Mouse (Mus musculus): Measurements from ENCODE around the gene Gm49630.
"Not testable (repeated sequence)": the region's sequence is repeated elsewhere in the genome, so short reads cannot be mapped to it uniquely, and the experiment has no call there.

Gm49630 gene

GRCm38 (mm10) chr17:7371879-7372278 lies at the start of gene Gm49630:
TSS of gene Gm49630 (minus strand) at chr17:7371979.
- DNase-seq: not testable (repeated sequence)

DNA sequence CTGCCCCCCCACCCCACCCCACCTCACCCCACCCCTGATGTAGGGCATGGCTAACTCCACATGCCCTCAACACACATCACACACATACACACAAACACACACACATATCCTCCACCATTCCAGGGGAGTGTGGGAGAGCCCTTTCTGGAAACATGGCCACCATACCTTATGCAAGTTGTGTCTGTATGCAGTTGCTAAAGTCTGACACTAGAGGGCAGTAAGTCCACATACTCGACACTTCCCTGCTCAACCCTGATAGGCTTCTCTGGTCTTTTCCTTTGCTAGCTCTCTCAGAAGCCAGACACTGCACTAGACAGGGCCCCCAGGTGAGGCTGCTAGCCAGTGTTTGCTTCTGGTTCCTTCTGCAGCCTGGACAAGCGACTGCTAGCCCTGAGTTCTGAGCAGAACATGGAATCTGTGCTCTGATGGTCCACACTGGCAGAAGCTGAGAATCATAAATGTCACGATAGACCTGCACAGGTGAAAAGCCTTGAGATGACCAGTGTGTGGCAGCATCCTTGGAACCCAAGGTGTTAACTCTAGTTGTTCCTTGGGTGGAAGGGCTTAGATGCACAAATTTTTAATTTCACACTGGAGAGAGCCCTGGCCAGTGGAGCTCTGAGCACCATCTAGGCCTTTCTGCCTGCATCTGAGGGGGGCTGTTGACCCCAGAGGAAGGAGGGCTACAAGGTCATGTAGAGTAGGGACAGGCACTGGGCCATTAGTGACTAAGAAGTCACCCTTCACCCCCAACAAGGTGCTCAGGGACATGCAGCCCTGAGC lies 48.6 kb upstream of the Gm49630 start:
- DNase-seq: peak; percentile 43 to 44

- not testable (repeated sequence) for DNase-seq
Measured at GRCm38 (mm10) chr17:7414601-7415310, 43.0 kb upstream of the Gm49630 start.

DNA sequence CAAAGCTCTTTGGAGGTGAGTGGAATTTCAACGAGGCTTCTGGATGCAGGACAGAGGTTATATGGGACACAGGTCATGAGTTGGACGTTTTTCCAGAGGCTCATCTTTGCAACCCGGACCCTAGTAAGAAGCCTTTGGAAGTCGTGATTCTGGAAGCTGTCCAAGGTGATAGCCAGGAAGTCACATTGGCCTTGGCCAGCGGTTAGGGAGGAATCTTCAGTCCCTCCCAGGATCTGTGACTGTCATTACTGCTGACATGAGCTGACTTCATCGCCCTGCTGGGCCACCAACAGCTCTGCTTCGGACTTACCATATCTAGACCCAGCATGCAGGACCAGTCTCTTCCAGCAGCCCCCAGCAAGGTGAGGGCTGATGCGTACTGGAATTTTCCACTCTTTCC lies 41.6 kb upstream of the Gm49630 start:
- not testable (repeated sequence) for DNase-seq

DNA sequence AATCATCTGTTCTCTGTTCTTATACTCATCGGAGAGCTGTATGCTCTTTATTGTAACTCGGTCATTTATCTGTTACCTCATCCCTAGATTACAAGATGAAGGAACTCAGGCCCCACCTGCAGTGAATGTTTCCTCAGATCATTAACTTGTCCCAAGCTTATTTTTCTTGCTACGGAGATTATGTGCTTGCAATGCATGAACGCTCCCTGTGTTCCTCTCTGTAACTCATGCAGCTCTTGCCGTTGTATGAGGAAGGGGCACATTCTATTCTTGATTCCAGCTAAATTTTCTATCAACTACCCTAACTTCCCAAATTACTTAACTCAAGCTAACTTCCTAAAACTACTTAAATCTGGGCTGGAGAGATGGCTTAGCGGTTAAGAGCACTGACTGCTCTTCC lies 28.0 kb upstream of the Gm49630 start:
- DNase-seq: not testable (repeated sequence)

DNA sequence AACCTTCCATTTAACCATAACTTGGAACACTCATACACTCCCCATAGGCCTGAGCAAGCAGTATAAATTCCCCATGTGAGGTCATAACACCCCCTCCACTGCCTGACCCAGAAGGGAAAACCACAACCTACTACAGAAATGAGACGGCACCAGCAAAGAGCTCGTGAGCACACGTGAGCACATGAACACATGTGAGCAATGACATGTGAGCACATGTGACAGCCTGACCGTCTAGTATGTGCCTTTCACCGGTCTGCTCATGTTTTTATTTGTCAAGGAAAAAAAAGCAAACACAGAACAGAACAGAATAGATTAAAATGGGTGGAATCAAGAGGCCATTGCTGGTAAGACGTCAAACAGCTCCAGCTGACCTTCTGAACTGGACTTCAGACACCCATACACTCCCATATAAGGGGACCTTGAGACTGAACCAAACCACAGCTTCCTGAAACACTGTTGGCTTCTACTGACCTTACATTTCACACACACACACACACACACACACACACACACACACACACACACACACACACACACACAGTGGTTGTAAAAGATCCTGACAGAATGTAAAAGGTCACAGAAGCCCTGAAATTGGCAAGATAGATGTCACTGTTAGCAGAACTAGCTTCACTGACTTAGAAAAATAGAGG lies 26.5 kb upstream of the Gm49630 start:
- not testable (repeated sequence) for DNase-seq

- DNase-seq: not testable (repeated sequence)
Measured at GRCm38 (mm10) chr17:7397079-7397478, 25.3 kb upstream of the Gm49630 start.

DNA sequence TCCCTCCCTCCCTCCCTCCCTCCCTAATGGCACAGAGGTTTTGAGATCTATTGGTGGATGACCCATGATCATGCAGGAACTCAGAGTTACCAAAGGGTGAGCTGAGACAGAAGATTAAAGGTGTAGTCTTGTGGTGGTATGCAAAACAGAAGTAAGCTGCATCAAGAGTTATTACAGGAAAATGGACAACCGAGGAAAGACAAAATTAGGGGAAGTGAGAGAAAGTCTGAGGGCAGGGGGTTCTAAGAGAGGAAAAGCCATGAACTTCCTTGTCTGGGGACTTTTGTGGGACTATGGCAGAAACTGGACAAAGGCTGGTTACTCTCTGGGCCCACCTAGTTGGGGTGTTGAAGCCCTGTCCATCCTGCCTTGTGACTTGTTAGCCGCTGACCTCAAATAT lies 24.5 kb upstream of the Gm49630 start:
- not testable (repeated sequence) for DNase-seq

GRCm38 (mm10) chr17:7395671-7396070 lies 23.9 kb upstream of the Gm49630 start:
- DNase-seq: not testable (repeated sequence)

DNA sequence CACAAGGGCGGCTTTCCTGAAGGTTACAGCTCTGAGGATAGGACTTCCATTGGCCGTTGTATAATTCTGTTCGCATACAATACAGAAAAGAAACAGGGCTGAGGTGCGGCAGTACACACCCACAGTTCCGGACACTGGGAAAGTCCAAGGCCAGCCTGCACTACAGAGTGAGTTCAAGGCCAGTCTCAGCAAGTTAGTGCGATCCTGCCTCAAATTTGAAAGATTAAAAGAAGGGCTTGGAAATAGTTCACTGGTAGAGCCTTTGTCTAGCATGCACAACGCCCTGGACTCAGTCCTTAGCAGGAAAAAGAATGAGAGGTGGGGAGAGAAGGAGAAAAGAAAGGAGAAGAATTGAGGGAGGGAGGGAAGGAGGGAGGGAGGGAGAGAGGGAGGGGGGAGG lies 23.3 kb upstream of the Gm49630 start:
- DNase-seq: not testable (repeated sequence)

GRCm38 (mm10) chr17:7389898-7390297 lies 18.1 kb upstream of the Gm49630 start:
- DNase-seq: peak; percentile 57 to 63

DNA sequence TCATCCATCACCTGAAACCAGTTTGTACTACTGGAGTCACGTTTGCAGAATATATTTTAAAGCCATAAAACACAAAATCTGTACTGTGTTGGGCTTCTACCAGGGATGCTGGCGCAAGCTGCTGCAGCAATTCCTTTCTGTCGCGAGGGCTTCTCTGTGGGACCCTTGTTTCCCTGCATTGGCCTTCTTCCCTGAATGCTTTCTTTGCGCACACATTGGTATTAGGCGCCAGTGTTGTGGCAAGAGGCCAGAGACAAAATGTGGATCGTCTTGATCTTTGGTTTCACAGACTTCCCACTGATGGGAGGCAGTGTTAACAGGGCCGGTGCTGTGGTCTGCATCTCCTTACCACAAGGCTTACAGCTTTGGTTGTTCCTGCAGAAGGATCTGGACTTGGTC lies 17.2 kb upstream of the Gm49630 start:
- peak; percentile 41 to 54 for DNase-seq

- not testable (repeated sequence) for DNase-seq
Measured at GRCm38 (mm10) chr17:7388341-7388957, 16.7 kb upstream of the Gm49630 start.

- peak; percentile 36 to 60 for DNase-seq
Measured at GRCm38 (mm10) chr17:7386016-7386415, 14.2 kb upstream of the Gm49630 start.

DNA sequence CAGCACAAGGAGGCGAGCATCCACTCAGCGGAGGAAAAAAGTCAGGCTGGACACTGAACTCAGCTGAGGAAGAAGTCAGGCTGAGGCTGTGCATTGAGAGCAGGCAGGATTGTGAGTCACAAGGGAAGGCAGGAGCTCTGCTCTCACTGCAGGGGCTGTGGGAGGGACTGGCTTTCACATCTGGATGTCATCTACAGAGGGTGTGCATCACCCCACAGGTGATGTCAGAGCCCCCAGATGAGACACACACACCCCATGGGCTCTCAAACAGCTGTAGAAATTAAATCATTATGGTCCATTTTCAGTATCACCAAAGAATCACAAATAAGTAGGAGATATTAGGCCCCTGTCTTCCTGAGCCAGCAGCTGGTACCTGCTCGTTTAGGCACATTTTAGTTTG lies 13.6 kb upstream of the Gm49630 start, which contains the start of gene Unc93a2:
TSS of gene Unc93a2 (minus strand) at position 101 of the 400 bp plus-strand sequence.
- DNase-seq: not testable (repeated sequence)

GRCm38 (mm10) chr17:7383167-7384143 lies 11.7 kb upstream of the Gm49630 start:
- not testable (repeated sequence) for DNase-seq

GRCm38 (mm10) chr17:7382711-7383110 lies 10.9 kb upstream of the Gm49630 start:
- DNase-seq: not testable (repeated sequence)

GRCm38 (mm10) chr17:7377907-7378306 lies 6.1 kb upstream of the Gm49630 start:
- DNase-seq: not testable (repeated sequence)

DNA sequence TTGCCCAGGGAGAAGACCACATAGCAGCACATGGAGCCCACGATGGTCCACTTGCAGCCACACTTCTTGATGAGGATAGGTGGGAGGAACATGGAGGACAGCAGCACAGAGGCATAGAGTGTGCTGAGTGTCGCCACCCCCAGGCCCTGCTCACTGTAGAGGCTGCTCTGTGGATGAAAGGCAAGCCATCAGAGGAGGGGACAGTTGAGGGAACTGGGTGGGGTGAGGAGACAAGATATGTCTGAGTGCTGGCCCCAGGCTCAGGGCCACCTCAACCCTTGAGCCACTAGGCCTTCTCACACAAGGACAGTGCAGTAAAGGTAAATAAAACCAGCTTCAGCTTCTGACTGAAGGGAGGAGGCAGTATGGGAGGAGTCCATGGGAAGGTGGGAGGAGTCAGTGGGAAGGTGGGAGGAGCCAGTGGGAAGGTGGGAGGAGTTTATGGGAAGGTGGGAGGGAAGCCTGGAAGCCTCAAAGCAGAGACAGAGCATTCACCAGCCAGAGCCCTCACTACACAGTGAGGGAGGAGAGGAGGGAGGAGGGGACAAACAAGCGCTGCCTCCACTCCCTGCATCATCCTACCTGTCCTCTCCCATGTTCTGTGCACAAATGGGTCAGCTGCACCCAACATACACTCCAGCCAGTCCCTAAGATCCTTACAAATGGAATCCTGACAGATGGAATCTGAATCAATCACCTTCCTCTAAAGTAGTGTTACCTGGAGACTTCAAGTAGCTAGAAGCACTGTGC lies 5.3 kb upstream of the Gm49630 start:
- not testable (repeated sequence) for DNase-seq

DNA sequence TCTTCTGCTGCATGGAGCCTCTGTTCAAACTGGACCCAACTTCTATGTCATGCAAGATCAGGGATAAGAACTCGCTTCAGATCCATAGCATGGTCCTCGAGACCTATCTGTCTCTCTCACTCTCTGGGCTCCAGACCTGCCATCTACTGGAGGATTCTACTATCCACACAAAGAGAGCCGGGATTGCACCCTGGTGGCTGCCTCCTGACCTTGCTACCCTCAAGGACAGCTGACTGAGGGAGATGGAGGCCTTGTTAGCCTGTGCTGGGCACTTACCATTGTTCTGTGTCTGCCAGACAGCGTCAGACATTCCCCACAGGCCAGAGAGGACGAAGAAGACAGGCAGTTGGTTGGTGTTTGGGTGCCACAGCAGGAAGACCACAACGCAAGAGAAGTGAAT lies 2.4 kb downstream of the Gm49630 start:
- DNase-seq: not testable (repeated sequence)
